Mouse (Mus musculus) cerebellum, adult 2 months (tissue): ENCODE data around the gene Rreb1.

Experiments
- CTCF ChIP-seq: fragments of 200-500 bp; IDR thresholded peaks from 2 replicates; pipeline ENCODE4 v1.5.1; 2011; ENCODE audit warnings: low read depth, mild to moderate bottlenecking, control low read depth, low read length, moderate library complexity, borderline replicate concordance; ENCODE audit not compliant: insufficient read depth
- POLR2A ChIP-seq: fragments of 200-500 bp; IDR thresholded peaks from 2 replicates; pipeline ENCODE4 v1.6.1; 2011; ENCODE audit warnings: low read length, control low read depth, borderline replicate concordance; ENCODE audit not compliant: insufficient read depth

DNA sequence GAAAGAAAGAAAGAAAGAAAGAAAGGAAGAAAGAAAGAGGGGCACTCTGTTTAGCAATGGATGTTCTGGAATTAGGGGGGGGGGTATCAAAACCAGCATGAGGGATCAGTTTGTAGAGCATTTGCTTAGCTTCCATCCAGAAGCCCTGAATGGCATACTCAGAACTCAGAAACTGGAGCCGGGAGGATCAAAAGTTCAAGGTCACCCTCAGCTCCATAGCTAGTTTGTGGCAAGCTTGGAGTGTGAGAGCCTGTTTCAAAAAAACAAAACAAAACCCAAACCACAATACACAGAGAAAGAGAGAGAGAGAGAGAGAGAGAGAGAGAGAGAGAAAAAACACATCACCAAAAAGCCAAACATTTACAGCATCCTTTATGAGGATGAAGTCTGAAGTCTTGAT lies 57.1 kb downstream of the Rreb1 start:
- TF ChIP-seq CTCF, result no peak
- TF ChIP-seq POLR2A, result no peak
